Mouse (Mus musculus): ENCODE measurements at regions not wholly inside any gene's neighbourhood (a gene's known extent, or its start where the extent isn't known, plus 50 kb on each side); places are given as distances from the start of the nearest gene placed in this dataset.
A peak's percentile ranks its signal among the peaks of the same experiment; 100 is the strongest.
"Not testable (repeated sequence)": the region's sequence is repeated elsewhere in the genome, so short reads cannot be mapped to it uniquely, and the experiment has no call there.

GRCm38 (mm10) chr17:9066633-9067032 is 78.5 kb downstream of the 1700010I14Rik start:
- DNase-seq (ENCODE audit: low spot score in 2 of 2): not testable (repeated sequence)

- no peak for DNase-seq (ENCODE audit: low spot score in 2 of 2)
Measured at GRCm38 (mm10) chr17:9068859-9069602, 80.9 kb downstream of the 1700010I14Rik start.

GRCm38 (mm10) chr17:9083629-9084028 is 95.5 kb downstream of the 1700010I14Rik start:
- DNase-seq (ENCODE audit: low spot score in 2 of 2): no peak

- DNase-seq (ENCODE audit: low spot score in 2 of 2): no peak
Measured at GRCm38 (mm10) chr17:9127866-9128265, 139.7 kb downstream of the 1700010I14Rik start.

- DNase-seq (ENCODE audit: low spot score in 2 of 2): no peak
Measured at GRCm38 (mm10) chr17:9145605-9146223, 157.6 kb downstream of the 1700010I14Rik start.

GRCm38 (mm10) chr17:9150654-9151053 is 162.5 kb downstream of the 1700010I14Rik start:
- DNase-seq (ENCODE audit: low spot score in 2 of 2): no peak

- DNase-seq (ENCODE audit: low spot score in 2 of 2): no peak
Measured at GRCm38 (mm10) chr17:9162148-9162547, 174.0 kb downstream of the 1700010I14Rik start.

GRCm38 (mm10) chr17:9162676-9163075 is 174.5 kb downstream of the 1700010I14Rik start:
- DNase-seq (ENCODE audit: low spot score in 2 of 2): no peak

- DNase-seq (ENCODE audit: low spot score in 2 of 2): no peak
Measured at GRCm38 (mm10) chr17:9163285-9163684, 175.2 kb downstream of the 1700010I14Rik start.

- no peak for DNase-seq (ENCODE audit: low spot score in 2 of 2)
Measured at GRCm38 (mm10) chr17:9164501-9164900, 176.4 kb downstream of the 1700010I14Rik start.

GRCm38 (mm10) chr17:9167161-9167560 is 179.0 kb downstream of the 1700010I14Rik start:
- DNase-seq (ENCODE audit: low spot score in 2 of 2): peak; percentile 42 to 73

- DNase-seq (ENCODE audit: low spot score in 2 of 2): peak in 1 of 2 experiments; percentile 42
Measured at GRCm38 (mm10) chr17:9167571-9168201, 179.6 kb downstream of the 1700010I14Rik start.

- DNase-seq (ENCODE audit: low spot score in 2 of 2): peak in 1 of 2 experiments; percentile 79
Measured at GRCm38 (mm10) chr17:9168411-9168810, 180.3 kb downstream of the 1700010I14Rik start.

- peak; percentile 57 to 89 for DNase-seq (ENCODE audit: low spot score in 2 of 2)
Measured at GRCm38 (mm10) chr17:9169371-9169770, 181.2 kb downstream of the 1700010I14Rik start.

GRCm38 (mm10) chr17:9197160-9197559 is 209.0 kb downstream of the 1700010I14Rik start:
- DNase-seq (ENCODE audit: low spot score in 2 of 2): no peak

GRCm38 (mm10) chr17:9200386-9200785 is 212.3 kb downstream of the 1700010I14Rik start:
- no peak for DNase-seq (ENCODE audit: low spot score in 2 of 2)

- no peak for DNase-seq (ENCODE audit: low spot score in 2 of 2)
Measured at GRCm38 (mm10) chr17:9202496-9202895, 214.4 kb downstream of the 1700010I14Rik start.

GRCm38 (mm10) chr17:9210626-9211025 is 211.2 kb upstream of the Gm17728 start:
- no peak for DNase-seq (ENCODE audit: low spot score in 2 of 2)

GRCm38 (mm10) chr17:9223097-9223496 is 198.8 kb upstream of the Gm17728 start:
- DNase-seq (ENCODE audit: low spot score in 2 of 2): no peak

- peak; percentile 43 to 47 for DNase-seq (ENCODE audit: low spot score in 2 of 2)
Measured at GRCm38 (mm10) chr17:9227872-9228575, 193.8 kb upstream of the Gm17728 start.

GRCm38 (mm10) chr17:9235141-9235571 is 186.7 kb upstream of the Gm17728 start:
- DNase-seq (ENCODE audit: low spot score in 2 of 2): peak; percentile 48 to 52

GRCm38 (mm10) chr17:9258646-9259170 is 163.2 kb upstream of the Gm17728 start:
- peak; percentile 2 to 29 for DNase-seq (ENCODE audit: low spot score in 2 of 2)

All from left cerebral cortex, adult 9 months (tissue).